Comparison of ENCODE assay signal across 25 mouse cellular contexts in the genomic region with DNA sequence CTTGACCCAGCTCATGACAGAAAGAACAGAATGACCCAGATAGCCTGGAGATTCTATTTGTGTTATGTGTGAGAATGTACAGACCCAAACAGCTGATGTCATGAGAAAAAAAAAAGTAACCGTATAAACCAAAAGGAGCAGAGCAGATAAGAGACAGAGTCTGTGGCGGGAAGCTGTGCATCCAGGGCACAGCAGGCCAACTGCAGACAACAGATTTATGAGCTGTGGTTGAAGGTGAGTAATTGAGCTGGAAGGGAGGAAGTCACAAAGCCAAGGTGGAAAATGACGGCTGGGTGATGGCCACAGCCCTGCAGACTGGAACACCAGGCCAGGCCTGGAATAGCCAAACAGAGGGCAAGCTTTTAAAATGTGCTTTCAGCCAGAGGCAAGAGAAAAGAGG. TPM values are rescaled to one million over a fixed set of nuclear protein-coding genes. Genes with fewer than 3 reads are reported as not detected.
DNase-seq lines count a peak whose midpoint lies in the region; ATAC-seq and TF ChIP-seq lines count a peak whose summit lies in the region.
"Had no signal": no experiment of that assay in that cellular context is flagged by ENCODE, and none has a peak within 500 bp of the region (broad histone marks: within the 10 kb centered on the region; RNA-seq: fewer than 3 reads in every experiment).

No protein-coding gene starts in this region.

- TF ChIP-seq CTCF in kidney, postnatal 0 days (IDR thresholded peaks at IDR 0.05; ENCODE audit: low read depth), result no peak

- 10% methylated on average over 3 of the region's 3 CpGs for WGBS in kidney, postnatal 0 days

- no peaks in the 10 kb centered on the region for H3K9me3 ChIP-seq in kidney, postnatal 0 days (replicated peaks; ENCODE audit: low read length)
- H3K9me3 ChIP-seq: embryonic facial prominence, embryonic 15.5 days; heart, embryonic 10.5 days; hindbrain, embryonic 10.5 days; intestine, embryonic 15.5 days had no signal

- H3K27me3 ChIP-seq in kidney, postnatal 0 days (ENCODE audit: insufficient read depth, low read length), result no peaks in the 10 kb centered on the region
- H3K27me3 ChIP-seq: embryonic facial prominence, embryonic 15.5 days; intestine, embryonic 15.5 days had no signal

- H3K27ac ChIP-seq in kidney, postnatal 0 days, result no peak overlapping the region
- H3K27ac ChIP-seq: embryonic facial prominence, embryonic 15.5 days; gastrocnemius, adult 2 months; heart, embryonic 10.5 days; hindbrain, embryonic 10.5 days; intestine, embryonic 15.5 days; layer of hippocampus, adult 2 months had no signal

- no peak overlapping the region for H3K4me2 ChIP-seq in kidney, postnatal 0 days (ENCODE audit: low read length)
- H3K4me2 ChIP-seq: embryonic facial prominence, embryonic 15.5 days; intestine, embryonic 15.5 days had no signal

- H3K9ac ChIP-seq in kidney, postnatal 0 days (ENCODE audit: low read depth, low read length), result no peak overlapping the region
- H3K9ac ChIP-seq: embryonic facial prominence, embryonic 15.5 days; intestine, embryonic 15.5 days had no signal

- H3K4me3 ChIP-seq in kidney, postnatal 0 days (replicated peaks; ENCODE audit: low read depth, low read length), result no peak overlapping the region
- H3K4me3 ChIP-seq: embryonic facial prominence, embryonic 15.5 days; gastrocnemius, adult 2 months; heart, embryonic 10.5 days; hindbrain, embryonic 10.5 days; intestine, embryonic 15.5 days; layer of hippocampus, adult 2 months had no signal

- peak; percentile 22 for DNase-seq in embryo, embryonic 10 days (ENCODE audit: low spot score)
- DNase-seq in embryo, embryonic 11 days, result no peak
- peak; percentile 62 for DNase-seq in kidney, postnatal 0 days (ENCODE audit: low spot score)
- no peak for DNase-seq in kidney, postnatal 25 days
- DNase-seq in 416B (ENCODE audit: low read depth), result peak; percentile 71
- no peak for DNase-seq in B cell, adult 2 months
- DNase-seq: cerebellum, adult 9-10 months; gastrocnemius, adult 2 months; kidney, adult 9 months; layer of hippocampus, postnatal 36 days; lung, postnatal 4 days; thymus, adult 18-20 months; thymus, postnatal 36 days had no signal

- H3K36me3 ChIP-seq in kidney, postnatal 0 days (ENCODE audit: insufficient read depth, low read length), result no peaks in the 10 kb centered on the region
- H3K36me3 ChIP-seq: embryonic facial prominence, embryonic 15.5 days; heart, embryonic 10.5 days; hindbrain, embryonic 10.5 days; intestine, embryonic 15.5 days had no signal

- no peak for ATAC-seq in kidney, postnatal 0 days (replicated peaks; ENCODE audit: low FRiP score, low read depth)
- peak; percentile 42 to 60; a peak in 3 of 4 replicates for ATAC-seq in hematopoietic stem cell, adult 5-6 weeks (replicated peaks in 1 of 2; ENCODE audit: insufficient read depth in 1 of 2, low FRiP score in 2 of 2, low TSS enrichment in 1 of 2, low read depth in 1 of 2, poor library complexity in 2 of 2, severe bottlenecking in 2 of 2)
- ATAC-seq: CD4-positive, CD25-positive, alpha-beta regulatory T cell, adult 4 months; forebrain, embryonic 14.5 days; hindbrain, embryonic 16.5 days; intestine, embryonic 15.5 days had no signal

- H3K4me1 ChIP-seq in kidney, postnatal 0 days (replicated peaks; ENCODE audit: insufficient read depth, low read length), result no peaks in the 10 kb centered on the region
- H3K4me1 ChIP-seq: embryonic facial prominence, embryonic 15.5 days; hindbrain, embryonic 10.5 days; intestine, embryonic 15.5 days had no signal

RNA-seq across cellular contexts. Expression of gene Nek10, which starts 49.6 kb away (rescaled TPM):
- 0.01 TPM in 1 of 2 replicates, not detected in the other for polyA plus RNA-seq in kidney, postnatal 0 days (2015; fragmentation: Nextera tagmentation; extraction: Ambion mirVana)
- not detected in 2 replicates for total RNA-seq in hematopoietic stem cell, adult 5-6 weeks (2017)
- polyA plus RNA-seq: heart, embryonic 10.5 days; intestine, embryonic 15.5 days; liver, adult 2 months; liver, embryonic 16.5 days; small intestine, adult 2 months had no signal

Comparison
In these comparisons a context has a peak if more than half of its experiments do, and no peak if none do; other contexts are left out.
1. DNase-seq: peak in embryo, embryonic 10 days (single experiment), kidney, postnatal 0 days (single experiment) and 416B (single experiment); none in embryo, embryonic 11 days (single experiment), kidney, postnatal 25 days (0 of 2) and B cell, adult 2 months (0 of 2).